Mouse (Mus musculus): ENCODE data around the gene Dst.

Dst gene

GRCm38 (mm10) chr1:34011051-34011677 lies 103.1 kb downstream of the Dst start:
- TF ChIP-seq NANOG (IDR thresholded peaks at IDR 0.05; ENCODE audit: borderline replicate concordance, low read length) (no peak), CTCF (conservative IDR thresholded peaks at IDR 0.05; ENCODE audit: low read length) (0 out of 2 replicates have a peak, but pooled peaks have one; percentile 3)

GRCm38 (mm10) chr1:34011821-34012271 lies 103.8 kb downstream of the Dst start:
- Histone ChIP-seq H3K4me3 (replicated peaks; ENCODE audit: low read length) (peak overlapping the region; percentile 85), H3K4me1 (replicated peaks; ENCODE audit: low read depth, low read length) (peaks cover 68% of the 10 kb centered on the region), H3K27me3 (ENCODE audit: insufficient read depth, low read length) (no peaks in the 10 kb centered on the region), H3K36me3 (ENCODE audit: insufficient read depth, low read length) (0 out of 2 replicates have a peak, but pooled peaks cover 11% of the 10 kb centered on the region), H3K9me3 (ENCODE audit: low read length) (no peaks in the 10 kb centered on the region)
- TF ChIP-seq CTCF (conservative IDR thresholded peaks at IDR 0.05; ENCODE audit: low read length) (no peak), NANOG (IDR thresholded peaks at IDR 0.05; ENCODE audit: borderline replicate concordance, low read length) (no peak), POU5F1 (IDR thresholded peaks at IDR 0.05; ENCODE audit: borderline replicate concordance, low read length) (no peak)

More at GRCm38 (mm10) chr1:34011051-34011677, 103.1 kb downstream of the Dst start:
- H3K27me3 ChIP-seq (ENCODE audit: insufficient read depth, low read length), result no peaks in the 10 kb centered on the region
- peaks cover 65% of the 10 kb centered on the region for H3K4me1 ChIP-seq (replicated peaks; ENCODE audit: low read depth, low read length)
- H3K36me3 ChIP-seq (ENCODE audit: insufficient read depth, low read length), result 0 out of 2 replicates have a peak, but pooled peaks cover 7% of the 10 kb centered on the region
- H3K9me3 ChIP-seq (ENCODE audit: low read length), result no peaks in the 10 kb centered on the region
- H3K4me3 ChIP-seq (replicated peaks; ENCODE audit: low read length), result peak overlapping the region; percentile 85

- no peaks in the 10 kb centered on the region for H3K27me3 ChIP-seq (ENCODE audit: insufficient read depth, low read length)
- peaks cover 69% of the 10 kb centered on the region for H3K4me1 ChIP-seq (replicated peaks; ENCODE audit: low read depth, low read length)
- 0 out of 2 replicates have a peak, but pooled peaks cover 14% of the 10 kb centered on the region for H3K36me3 ChIP-seq (ENCODE audit: insufficient read depth, low read length)
- H3K9me3 ChIP-seq (ENCODE audit: low read length), result no peaks in the 10 kb centered on the region
- H3K4me3 ChIP-seq (replicated peaks; ENCODE audit: low read length), result no peak overlapping the region
- TF ChIP-seq NANOG (IDR thresholded peaks at IDR 0.05; ENCODE audit: borderline replicate concordance, low read length) (no peak), POU5F1 (IDR thresholded peaks at IDR 0.05; ENCODE audit: borderline replicate concordance, low read length) (no peak)
Measured at GRCm38 (mm10) chr1:34013490-34013889, 105.5 kb downstream of the Dst start.

- H3K9me3 ChIP-seq (ENCODE audit: low read length), result no peaks in the 10 kb centered on the region
- TF ChIP-seq NANOG (IDR thresholded peaks at IDR 0.05; ENCODE audit: borderline replicate concordance, low read length) (no peak), CTCF (conservative IDR thresholded peaks at IDR 0.05; ENCODE audit: low read length) (no peak), POU5F1 (IDR thresholded peaks at IDR 0.05; ENCODE audit: borderline replicate concordance, low read length) (no peak)
- H3K4me3 ChIP-seq (replicated peaks; ENCODE audit: low read length), result no peak overlapping the region
- no peaks in the 10 kb centered on the region for H3K27me3 ChIP-seq (ENCODE audit: insufficient read depth, low read length)
- H3K36me3 ChIP-seq (ENCODE audit: insufficient read depth, low read length), result 0 out of 2 replicates have a peak, but pooled peaks cover 7% of the 10 kb centered on the region
- peaks cover 66% of the 10 kb centered on the region for H3K4me1 ChIP-seq (replicated peaks; ENCODE audit: low read depth, low read length)
Measured at GRCm38 (mm10) chr1:34016780-34017179, 108.8 kb downstream of the Dst start.

GRCm38 (mm10) chr1:34017323-34017722 lies 109.3 kb downstream of the Dst start:
- Histone ChIP-seq H3K9me3 (ENCODE audit: low read length) (no peaks in the 10 kb centered on the region), H3K4me1 (replicated peaks; ENCODE audit: low read depth, low read length) (peaks cover 65% of the 10 kb centered on the region), H3K36me3 (ENCODE audit: insufficient read depth, low read length) (0 out of 2 replicates have a peak, but pooled peaks cover 7% of the 10 kb centered on the region), H3K4me3 (replicated peaks; ENCODE audit: low read length) (no peak overlapping the region), H3K27me3 (ENCODE audit: insufficient read depth, low read length) (no peaks in the 10 kb centered on the region)
- TF ChIP-seq POU5F1 (IDR thresholded peaks at IDR 0.05; ENCODE audit: borderline replicate concordance, low read length), result no peak
- TF ChIP-seq CTCF (conservative IDR thresholded peaks at IDR 0.05; ENCODE audit: low read length), result no peak
- no peak for TF ChIP-seq NANOG (IDR thresholded peaks at IDR 0.05; ENCODE audit: borderline replicate concordance, low read length)

- H3K27me3 ChIP-seq (ENCODE audit: insufficient read depth, low read length), result no peaks in the 10 kb centered on the region
- no peak for TF ChIP-seq NANOG (IDR thresholded peaks at IDR 0.05; ENCODE audit: borderline replicate concordance, low read length)
- no peak for TF ChIP-seq CTCF (conservative IDR thresholded peaks at IDR 0.05; ENCODE audit: low read length)
- no peak for TF ChIP-seq POU5F1 (IDR thresholded peaks at IDR 0.05; ENCODE audit: borderline replicate concordance, low read length)
- H3K4me3 ChIP-seq (replicated peaks; ENCODE audit: low read length), result peak overlapping the region; percentile 55
- no peaks in the 10 kb centered on the region for H3K9me3 ChIP-seq (ENCODE audit: low read length)
- peaks cover 59% of the 10 kb centered on the region for H3K4me1 ChIP-seq (replicated peaks; ENCODE audit: low read depth, low read length)
- 0 out of 2 replicates have a peak, but pooled peaks cover 7% of the 10 kb centered on the region for H3K36me3 ChIP-seq (ENCODE audit: insufficient read depth, low read length)
Measured at GRCm38 (mm10) chr1:34020599-34020998, 112.6 kb downstream of the Dst start.

GRCm38 (mm10) chr1:34021574-34021973 lies 113.5 kb downstream of the Dst start:
- TF ChIP-seq CTCF (conservative IDR thresholded peaks at IDR 0.05; ENCODE audit: low read length) (no peak), POU5F1 (IDR thresholded peaks at IDR 0.05; ENCODE audit: borderline replicate concordance, low read length) (no peak), NANOG (IDR thresholded peaks at IDR 0.05; ENCODE audit: borderline replicate concordance, low read length) (no peak)

GRCm38 (mm10) chr1:34023154-34023553 lies 115.1 kb downstream of the Dst start:
- peaks cover 47% of the 10 kb centered on the region for H3K4me1 ChIP-seq (replicated peaks; ENCODE audit: low read depth, low read length)
- TF ChIP-seq POU5F1 (IDR thresholded peaks at IDR 0.05; ENCODE audit: borderline replicate concordance, low read length), result no peak
- no peak for TF ChIP-seq CTCF (conservative IDR thresholded peaks at IDR 0.05; ENCODE audit: low read length)
- no peak for TF ChIP-seq NANOG (IDR thresholded peaks at IDR 0.05; ENCODE audit: borderline replicate concordance, low read length)
- H3K4me3 ChIP-seq (replicated peaks; ENCODE audit: low read length), result no peak overlapping the region
- no peaks in the 10 kb centered on the region for H3K9me3 ChIP-seq (ENCODE audit: low read length)
- 0 out of 2 replicates have a peak, but pooled peaks cover 3% of the 10 kb centered on the region for H3K36me3 ChIP-seq (ENCODE audit: insufficient read depth, low read length)
- no peaks in the 10 kb centered on the region for H3K27me3 ChIP-seq (ENCODE audit: insufficient read depth, low read length)

More at GRCm38 (mm10) chr1:34021574-34021973, 113.5 kb downstream of the Dst start:
- H3K9me3 ChIP-seq (ENCODE audit: low read length), result no peaks in the 10 kb centered on the region
- H3K36me3 ChIP-seq (ENCODE audit: insufficient read depth, low read length), result 0 out of 2 replicates have a peak, but pooled peaks cover 6% of the 10 kb centered on the region
- H3K27me3 ChIP-seq (ENCODE audit: insufficient read depth, low read length), result no peaks in the 10 kb centered on the region
- no peak overlapping the region for H3K4me3 ChIP-seq (replicated peaks; ENCODE audit: low read length)
- H3K4me1 ChIP-seq (replicated peaks; ENCODE audit: low read depth, low read length), result peaks cover 63% of the 10 kb centered on the region

Data from E14TG2a.4 (cell line).